Comparison of ENCODE assay signal across 16 mouse cellular contexts in genomic region chr13:63300929-63301328, GRCm38 (mm10).
DNase-seq lines count a peak whose midpoint lies in the region; ATAC-seq lines count a peak whose summit lies in the region.
"Had no signal": no experiment of that assay in that cellular context is flagged by ENCODE, and none has a peak within 500 bp of the region (broad histone marks: within the 10 kb centered on the region; RNA-seq: fewer than 3 reads in every experiment).

No protein-coding gene starts in this region.

- peaks cover 81% of the 10 kb centered on the region for H3K36me3 ChIP-seq in kidney, embryonic 16.5 days (ENCODE audit: insufficient read depth, low read length)
- H3K36me3 ChIP-seq in limb, embryonic 11.5 days (ENCODE audit: control insufficient read depth, insufficient read depth, low read length), result peaks cover 23% of the 10 kb centered on the region

- H3K9ac ChIP-seq in kidney, embryonic 16.5 days (replicated peaks; ENCODE audit: low read length), result 0 out of 2 replicates have a peak overlapping the region, but pooled peaks have one; percentile 1
- H3K9ac ChIP-seq in limb, embryonic 11.5 days (ENCODE audit: low read length), result no peak overlapping the region

- peak; percentile 51 for DNase-seq in gastrocnemius, adult 18-20 months (ENCODE audit: low spot score)
- no peak for DNase-seq in gastrocnemius, postnatal 36 days
- no peak for DNase-seq in kidney, postnatal 25 days
- DNase-seq in ZHBTc4 (ENCODE audit: low read depth, low spot score), result peak; percentile 62
- DNase-seq in limb, embryonic 11.5 days (ENCODE audit: low spot score), result no peak
- DNase-seq in retina, embryonic 14.5 days (ENCODE audit: low spot score), result no peak
- no peak for DNase-seq in heart, adult 8-10 months (ENCODE audit: low spot score)
- DNase-seq: adrenal gland, adult 8-10 months; cerebellum, adult 8-10 months; kidney, adult 18-20 months; lung, adult 18-20 months; lung, postnatal 4 days; right cerebral cortex, postnatal 14 days had no signal

- 51% methylated on average over 7 of the region's 7 CpGs for WGBS in kidney, embryonic 16.5 days
- 72% methylated on average over 7 of the region's 7 CpGs for WGBS in limb, embryonic 11.5 days

- no peaks in the 10 kb centered on the region for H3K27me3 ChIP-seq in kidney, embryonic 16.5 days (ENCODE audit: insufficient read depth, low read length)
- no peaks in the 10 kb centered on the region for H3K27me3 ChIP-seq in limb, embryonic 11.5 days (ENCODE audit: control insufficient read depth, insufficient read depth, low read length)

- no peak overlapping the region for H3K4me3 ChIP-seq in kidney, embryonic 16.5 days (ENCODE audit: low read length)
- H3K4me3 ChIP-seq in limb, embryonic 11.5 days (ENCODE audit: low read depth, low read length), result no peak overlapping the region

- H3K27ac ChIP-seq in kidney, embryonic 16.5 days (ENCODE audit: low read length), result peak overlapping the region; percentile 53
- H3K27ac ChIP-seq in limb, embryonic 11.5 days (replicated peaks; ENCODE audit: low read depth, low read length), result peak overlapping the region; percentile 73

- no peaks in the 10 kb centered on the region for H3K9me3 ChIP-seq in kidney, embryonic 16.5 days (ENCODE audit: low read length)
- no peaks in the 10 kb centered on the region for H3K9me3 ChIP-seq in limb, embryonic 11.5 days (ENCODE audit: control insufficient read depth, low read length)

- H3K4me1 ChIP-seq in kidney, embryonic 16.5 days (ENCODE audit: insufficient read depth, low read length), result peaks cover 39% of the 10 kb centered on the region
- H3K4me1 ChIP-seq in limb, embryonic 11.5 days (ENCODE audit: control insufficient read depth, insufficient read depth, low read length), result peaks cover 24% of the 10 kb centered on the region

- no peak overlapping the region for H3K4me2 ChIP-seq in kidney, embryonic 16.5 days (replicated peaks; ENCODE audit: low read depth, low read length)
- no peak overlapping the region for H3K4me2 ChIP-seq in limb, embryonic 11.5 days (ENCODE audit: low read depth, severe bottlenecking)
- H3K4me2 ChIP-seq: midbrain, embryonic 11.5 days had no signal

- ATAC-seq in kidney, embryonic 16.5 days (ENCODE audit: low FRiP score, low TSS enrichment), result no peak
- no peak for ATAC-seq in limb, embryonic 11.5 days (ENCODE audit: insufficient number of reproducible peaks, low FRiP score, low TSS enrichment, low read depth)
- ATAC-seq: forebrain, embryonic 14.5 days had no signal

- intact Hi-C loops in gastrocnemius, postnatal 36 days (cut with DNase I), result no loop called here

Comparison
In these comparisons a context has a peak if more than half of its experiments do, and no peak if none do; other contexts are left out.
1. DNase-seq: peak in gastrocnemius, adult 18-20 months (single experiment) and ZHBTc4 (single experiment); none in gastrocnemius, postnatal 36 days (0 of 2), kidney, postnatal 25 days (0 of 2), limb, embryonic 11.5 days (single experiment), retina, embryonic 14.5 days (single experiment) and heart, adult 8-10 months (single experiment).